Mouse (Mus musculus): Measurements from ENCODE around the gene Pou2f2. TPM values are rescaled to one million over a fixed set of nuclear protein-coding genes. Genes with fewer than 3 reads are reported as not detected.

The Pou2f2 gene
- polyA plus RNA-seq, 1 experiment from 2014 or later: 46.7 TPM

- Histone ChIP-seq H3K27me3 (ENCODE audit: control insufficient read depth, insufficient read depth, low read length) (no peaks in the 10 kb centered on the region), H3K4me2 (ENCODE audit: low read length) (no peak overlapping the region), H3K9me3 (ENCODE audit: control insufficient read depth, low read length) (no peaks in the 10 kb centered on the region), H3K9ac (replicated peaks; ENCODE audit: low read length) (no peak overlapping the region), H3K4me3 (replicated peaks; ENCODE audit: low read depth, low read length) (no peak overlapping the region), H3K36me3 (ENCODE audit: control insufficient read depth, insufficient read depth, low read length) (peaks cover 47% of the 10 kb centered on the region), H3K4me1 (ENCODE audit: control insufficient read depth, insufficient read depth, low read length) (no peaks in the 10 kb centered on the region), H3K27ac (replicated peaks; ENCODE audit: low read depth, low read length) (no peak overlapping the region)
- WGBS: 93% methylated on average over 20 of the region's 20 CpGs
- DNase-seq (no peak), ATAC-seq (ENCODE audit: low FRiP score, low TSS enrichment) (no peak)
These were observed 24.1 kb upstream of the Pou2f2 start for GRCm38 (mm10) chr7:25203624-25204023.

GRCm38 (mm10) chr7:25197384-25198018, 18.0 kb upstream of the Pou2f2 start:
- WGBS: 75% methylated on average over 10 of the region's 10 CpGs
- DNase-seq: no peak
- H3K9me3 ChIP-seq (ENCODE audit: control insufficient read depth, low read length): no peaks in the 10 kb centered on the region
- H3K9ac ChIP-seq (replicated peaks; ENCODE audit: low read length): no peak overlapping the region
- no peak overlapping the region for H3K4me3 ChIP-seq (replicated peaks; ENCODE audit: low read depth, low read length)
- H3K27ac ChIP-seq (replicated peaks; ENCODE audit: low read depth, low read length): no peak overlapping the region
- H3K36me3 ChIP-seq (ENCODE audit: control insufficient read depth, insufficient read depth, low read length): peaks cover 5% of the 10 kb centered on the region
- H3K4me2 ChIP-seq (ENCODE audit: low read length): no peak overlapping the region
- no peak for ATAC-seq (ENCODE audit: low FRiP score, low TSS enrichment)
- no peaks in the 10 kb centered on the region for H3K4me1 ChIP-seq (ENCODE audit: control insufficient read depth, insufficient read depth, low read length)
- H3K27me3 ChIP-seq (ENCODE audit: control insufficient read depth, insufficient read depth, low read length): no peaks in the 10 kb centered on the region

- ATAC-seq (ENCODE audit: low FRiP score, low TSS enrichment): no peak
- Histone ChIP-seq H3K4me3 (replicated peaks; ENCODE audit: low read depth, low read length) (no peak overlapping the region), H3K27ac (replicated peaks; ENCODE audit: low read depth, low read length) (no peak overlapping the region), H3K4me1 (ENCODE audit: control insufficient read depth, insufficient read depth, low read length) (no peaks in the 10 kb centered on the region), H3K36me3 (ENCODE audit: control insufficient read depth, insufficient read depth, low read length) (no peaks in the 10 kb centered on the region), H3K9ac (replicated peaks; ENCODE audit: low read length) (no peak overlapping the region), H3K9me3 (ENCODE audit: control insufficient read depth, low read length) (no peaks in the 10 kb centered on the region), H3K4me2 (ENCODE audit: low read length) (no peak overlapping the region), H3K27me3 (ENCODE audit: control insufficient read depth, insufficient read depth, low read length) (no peaks in the 10 kb centered on the region)
- 87% methylated on average over 9 of the region's 9 CpGs for WGBS
- DNase-seq: no peak
These were observed 16.6 kb upstream of the Pou2f2 start for GRCm38 (mm10) chr7:25196107-25196506.

- H3K4me2 ChIP-seq (ENCODE audit: low read length): no peak overlapping the region
- H3K36me3 ChIP-seq (ENCODE audit: control insufficient read depth, insufficient read depth, low read length): no peaks in the 10 kb centered on the region
- DNase-seq: no peak
- no peak overlapping the region for H3K4me3 ChIP-seq (replicated peaks; ENCODE audit: low read depth, low read length)
- no peak overlapping the region for H3K9ac ChIP-seq (replicated peaks; ENCODE audit: low read length)
- no peaks in the 10 kb centered on the region for H3K4me1 ChIP-seq (ENCODE audit: control insufficient read depth, insufficient read depth, low read length)
- H3K27me3 ChIP-seq (ENCODE audit: control insufficient read depth, insufficient read depth, low read length): no peaks in the 10 kb centered on the region
- no peak overlapping the region for H3K27ac ChIP-seq (replicated peaks; ENCODE audit: low read depth, low read length)
- no peak for ATAC-seq (ENCODE audit: low FRiP score, low TSS enrichment)
- WGBS: 74% methylated on average over 3 of the region's 3 CpGs
- no peaks in the 10 kb centered on the region for H3K9me3 ChIP-seq (ENCODE audit: control insufficient read depth, low read length)
These were observed 15.6 kb upstream of the Pou2f2 start for GRCm38 (mm10) chr7:25195148-25195547.

GRCm38 (mm10) chr7:25192110-25192509, 12.6 kb upstream of the Pou2f2 start:
- Histone ChIP-seq H3K9me3 (ENCODE audit: control insufficient read depth, low read length) (no peaks in the 10 kb centered on the region), H3K4me1 (ENCODE audit: control insufficient read depth, insufficient read depth, low read length) (no peaks in the 10 kb centered on the region), H3K27me3 (ENCODE audit: control insufficient read depth, insufficient read depth, low read length) (no peaks in the 10 kb centered on the region), H3K9ac (replicated peaks; ENCODE audit: low read length) (no peak overlapping the region), H3K36me3 (ENCODE audit: control insufficient read depth, insufficient read depth, low read length) (no peaks in the 10 kb centered on the region), H3K4me2 (ENCODE audit: low read length) (no peak overlapping the region), H3K27ac (replicated peaks; ENCODE audit: low read depth, low read length) (no peak overlapping the region), H3K4me3 (replicated peaks; ENCODE audit: low read depth, low read length) (no peak overlapping the region)
- ATAC-seq (ENCODE audit: low FRiP score, low TSS enrichment) (no peak), DNase-seq (peak; percentile 71)
- WGBS: 65% methylated on average over 8 of the region's 8 CpGs

- Histone ChIP-seq H3K27ac (replicated peaks; ENCODE audit: low read depth, low read length) (no peak overlapping the region), H3K9me3 (ENCODE audit: control insufficient read depth, low read length) (no peaks in the 10 kb centered on the region), H3K4me2 (ENCODE audit: low read length) (no peak overlapping the region), H3K36me3 (ENCODE audit: control insufficient read depth, insufficient read depth, low read length) (no peaks in the 10 kb centered on the region), H3K4me3 (replicated peaks; ENCODE audit: low read depth, low read length) (no peak overlapping the region), H3K27me3 (ENCODE audit: control insufficient read depth, insufficient read depth, low read length) (no peaks in the 10 kb centered on the region), H3K4me1 (ENCODE audit: control insufficient read depth, insufficient read depth, low read length) (no peaks in the 10 kb centered on the region), H3K9ac (replicated peaks; ENCODE audit: low read length) (no peak overlapping the region)
- 88% methylated on average over 11 of the region's 11 CpGs for WGBS
- no peak for ATAC-seq (ENCODE audit: low FRiP score, low TSS enrichment)
- no peak for DNase-seq
These were observed 11.3 kb upstream of the Pou2f2 start for GRCm38 (mm10) chr7:25190806-25191205.

GRCm38 (mm10) chr7:25187662-25188650, 8.4 kb upstream of the Pou2f2 start:
- no peak overlapping the region for H3K9ac ChIP-seq (replicated peaks; ENCODE audit: low read length)
- ATAC-seq (ENCODE audit: low FRiP score, low TSS enrichment) (peak; percentile 85), DNase-seq (peak; percentile 94)
- H3K27me3 ChIP-seq (ENCODE audit: control insufficient read depth, insufficient read depth, low read length): peaks cover 8% of the 10 kb centered on the region; the same call in 1 of the 2 replicates
- no peaks in the 10 kb centered on the region for H3K4me1 ChIP-seq (ENCODE audit: control insufficient read depth, insufficient read depth, low read length)
- H3K27ac ChIP-seq (replicated peaks; ENCODE audit: low read depth, low read length): no peak overlapping the region
- no peak overlapping the region for H3K4me3 ChIP-seq (replicated peaks; ENCODE audit: low read depth, low read length)
- H3K4me2 ChIP-seq (ENCODE audit: low read length): no peak overlapping the region
- no peaks in the 10 kb centered on the region for H3K9me3 ChIP-seq (ENCODE audit: control insufficient read depth, low read length)
- no peaks in the 10 kb centered on the region for H3K36me3 ChIP-seq (ENCODE audit: control insufficient read depth, insufficient read depth, low read length)
- WGBS: 32% methylated on average over 21 of the region's 21 CpGs

GRCm38 (mm10) chr7:25184091-25184490, 4.6 kb upstream of the Pou2f2 start:
- H3K4me3 ChIP-seq (replicated peaks; ENCODE audit: low read depth, low read length): no peak overlapping the region
- ATAC-seq (ENCODE audit: low FRiP score, low TSS enrichment) (no peak), DNase-seq (no peak)
- 86% methylated on average over 6 of the region's 6 CpGs for WGBS
- H3K4me1 ChIP-seq (ENCODE audit: control insufficient read depth, insufficient read depth, low read length): 0 out of 2 replicates have a peak, but pooled peaks cover 4% of the 10 kb centered on the region
- H3K27me3 ChIP-seq (ENCODE audit: control insufficient read depth, insufficient read depth, low read length): peaks cover 20% of the 10 kb centered on the region
- H3K9me3 ChIP-seq (ENCODE audit: control insufficient read depth, low read length): no peaks in the 10 kb centered on the region
- no peak overlapping the region for H3K4me2 ChIP-seq (ENCODE audit: low read length)
- no peak overlapping the region for H3K27ac ChIP-seq (replicated peaks; ENCODE audit: low read depth, low read length)
- no peaks in the 10 kb centered on the region for H3K36me3 ChIP-seq (ENCODE audit: control insufficient read depth, insufficient read depth, low read length)
- no peak overlapping the region for H3K9ac ChIP-seq (replicated peaks; ENCODE audit: low read length)
